Mouse (Mus musculus): ENCODE data around the gene Slc44a5. TPM values are rescaled to one million over a fixed set of nuclear protein-coding genes. Genes with fewer than 3 reads are reported as not detected.

Slc44a5 gene
- polyA plus RNA-seq, 1 experiment from 2014 or later, result 4.2 TPM

- Histone ChIP-seq H3K36me3 (no peaks in the 10 kb centered on the region), H3K27me3 (no peaks in the 10 kb centered on the region), H3K9me3 (no peaks in the 10 kb centered on the region), H3K9ac (no peak overlapping the region), H3K4me3 (no peak overlapping the region), H3K4me2 (no peak overlapping the region), H3K27ac (replicated peaks) (0 out of 2 replicates have a peak overlapping the region, but pooled peaks have one; percentile 38), H3K4me1 (replicated peaks) (peaks cover 20% of the 10 kb centered on the region; the same call in 1 of the 2 replicates)
- WGBS, result 95% methylated on average over 4 of the region's 4 CpGs
- peak; percentile 54; the same call in 1 of the 2 replicates for ATAC-seq (ENCODE audit: low read depth)
Measured at GRCm38 (mm10) chr3:154115478-154115877, 142.2 kb downstream of the Slc44a5 start.

GRCm38 (mm10) chr3:154116000-154116399 lies 142.8 kb downstream of the Slc44a5 start:
- no peak overlapping the region for H3K27ac ChIP-seq (replicated peaks)
- WGBS, result 70% methylated on average over 5 of the region's 5 CpGs
- no peaks in the 10 kb centered on the region for H3K27me3 ChIP-seq
- H3K4me2 ChIP-seq, result no peak overlapping the region
- H3K36me3 ChIP-seq, result no peaks in the 10 kb centered on the region
- no peak overlapping the region for H3K4me3 ChIP-seq
- H3K9ac ChIP-seq, result no peak overlapping the region
- no peaks in the 10 kb centered on the region for H3K9me3 ChIP-seq
- H3K4me1 ChIP-seq (replicated peaks), result peaks cover 20% of the 10 kb centered on the region; the same call in 1 of the 2 replicates
- no peak for ATAC-seq (ENCODE audit: low read depth)

GRCm38 (mm10) chr3:154118992-154119603 lies 145.9 kb downstream of the Slc44a5 start:
- 40% methylated on average over 6 of the region's 6 CpGs for WGBS
- ATAC-seq (ENCODE audit: low read depth), result no peak
- H3K4me2 ChIP-seq, result no peak overlapping the region

GRCm38 (mm10) chr3:154122531-154122930 lies 149.3 kb downstream of the Slc44a5 start:
- H3K9me3 ChIP-seq, result no peaks in the 10 kb centered on the region
- H3K4me2 ChIP-seq, result no peak overlapping the region
- H3K27ac ChIP-seq (replicated peaks), result no peak overlapping the region
- no peaks in the 10 kb centered on the region for H3K36me3 ChIP-seq
- 93% methylated on average over 3 of the region's 3 CpGs for whole genome bisulfite sequencing
- H3K9ac ChIP-seq, result no peak overlapping the region
- H3K4me1 ChIP-seq (replicated peaks), result peaks cover 13% of the 10 kb centered on the region
- H3K27me3 ChIP-seq, result peaks cover 5% of the 10 kb centered on the region; the same call in 1 of the 2 replicates
- H3K4me3 ChIP-seq, result no peak overlapping the region
- no peak for ATAC-seq (ENCODE audit: low read depth)

More at GRCm38 (mm10) chr3:154118992-154119603, 145.9 kb downstream of the Slc44a5 start:
- Histone ChIP-seq H3K4me1 (replicated peaks) (peaks cover 16% of the 10 kb centered on the region; the same call in 1 of the 2 replicates), H3K4me3 (no peak overlapping the region), H3K9ac (no peak overlapping the region), H3K36me3 (no peaks in the 10 kb centered on the region), H3K27me3 (no peaks in the 10 kb centered on the region), H3K27ac (replicated peaks) (no peak overlapping the region), H3K9me3 (no peaks in the 10 kb centered on the region)

- Histone ChIP-seq H3K4me1 (replicated peaks) (peaks cover 13% of the 10 kb centered on the region), H3K27ac (replicated peaks) (no peak overlapping the region), H3K4me3 (no peak overlapping the region), H3K9ac (no peak overlapping the region), H3K27me3 (peaks cover 5% of the 10 kb centered on the region; the same call in 1 of the 2 replicates), H3K9me3 (no peaks in the 10 kb centered on the region), H3K36me3 (no peaks in the 10 kb centered on the region), H3K4me2 (0 out of 2 replicates have a peak overlapping the region, but pooled peaks have one; percentile 13)
- 23% methylated on average over 15 of the region's 15 CpGs for WGBS
- ATAC-seq (ENCODE audit: low read depth), result 0 out of 2 replicates have a peak, but pooled peaks have one; percentile 41
Measured at GRCm38 (mm10) chr3:154124890-154125575, 151.8 kb downstream of the Slc44a5 start.

- H3K4me3 ChIP-seq, result no peak overlapping the region
- WGBS, result 48% methylated on average over 7 of the region's 7 CpGs
- peaks cover 13% of the 10 kb centered on the region for H3K4me1 ChIP-seq (replicated peaks)
- no peak overlapping the region for H3K27ac ChIP-seq (replicated peaks)
- no peaks in the 10 kb centered on the region for H3K9me3 ChIP-seq
- H3K9ac ChIP-seq, result no peak overlapping the region
- H3K27me3 ChIP-seq, result peaks cover 5% of the 10 kb centered on the region; the same call in 1 of the 2 replicates
- no peaks in the 10 kb centered on the region for H3K36me3 ChIP-seq
- no peak for ATAC-seq (ENCODE audit: low read depth)
- H3K4me2 ChIP-seq, result no peak overlapping the region
Measured at GRCm38 (mm10) chr3:154125768-154126376, 152.6 kb downstream of the Slc44a5 start.

- WGBS, result 82% methylated on average over 3 of the region's 3 CpGs
- Histone ChIP-seq H3K27ac (replicated peaks) (no peak overlapping the region), H3K4me3 (no peak overlapping the region), H3K4me2 (no peak overlapping the region), H3K9ac (no peak overlapping the region), H3K27me3 (peaks cover 5% of the 10 kb centered on the region; the same call in 1 of the 2 replicates), H3K9me3 (no peaks in the 10 kb centered on the region), H3K36me3 (no peaks in the 10 kb centered on the region), H3K4me1 (replicated peaks) (peaks cover 13% of the 10 kb centered on the region)
- ATAC-seq (ENCODE audit: low read depth), result no peak
Measured at GRCm38 (mm10) chr3:154127246-154127645, 154.0 kb downstream of the Slc44a5 start.

- H3K9me3 ChIP-seq, result no peaks in the 10 kb centered on the region
- no peak overlapping the region for H3K4me2 ChIP-seq
- H3K9ac ChIP-seq, result no peak overlapping the region
- peaks cover 13% of the 10 kb centered on the region for H3K4me1 ChIP-seq (replicated peaks)
- ATAC-seq (ENCODE audit: low read depth), result no peak
- H3K27ac ChIP-seq (replicated peaks), result no peak overlapping the region
- H3K36me3 ChIP-seq, result no peaks in the 10 kb centered on the region
- H3K27me3 ChIP-seq, result peaks cover 5% of the 10 kb centered on the region; the same call in 1 of the 2 replicates
- H3K4me3 ChIP-seq, result no peak overlapping the region
- 76% methylated on average over 4 of the region's 4 CpGs for WGBS
Measured at GRCm38 (mm10) chr3:154129036-154129435, 155.8 kb downstream of the Slc44a5 start.

- 94% methylated on average over 6 of the region's 6 CpGs for WGBS
- Histone ChIP-seq H3K9ac (no peak overlapping the region), H3K4me1 (replicated peaks) (peaks cover 5% of the 10 kb centered on the region), H3K27me3 (peaks cover 5% of the 10 kb centered on the region; the same call in 1 of the 2 replicates), H3K27ac (replicated peaks) (no peak overlapping the region), H3K4me2 (no peak overlapping the region), H3K9me3 (no peaks in the 10 kb centered on the region), H3K36me3 (no peaks in the 10 kb centered on the region), H3K4me3 (no peak overlapping the region)
- no peak for ATAC-seq (ENCODE audit: low read depth)
Measured at GRCm38 (mm10) chr3:154130431-154131114, 157.3 kb downstream of the Slc44a5 start.

GRCm38 (mm10) chr3:154133986-154134385 lies 160.8 kb downstream of the Slc44a5 start:
- Histone ChIP-seq H3K4me2 (no peak overlapping the region), H3K27me3 (no peaks in the 10 kb centered on the region), H3K9ac (no peak overlapping the region), H3K27ac (replicated peaks) (no peak overlapping the region), H3K4me3 (no peak overlapping the region), H3K36me3 (no peaks in the 10 kb centered on the region), H3K4me1 (replicated peaks) (no peaks in the 10 kb centered on the region), H3K9me3 (no peaks in the 10 kb centered on the region)
- no peak for ATAC-seq (ENCODE audit: low read depth)
- 84% methylated on average over 6 of the region's 6 CpGs for WGBS

- no peak for ATAC-seq (ENCODE audit: low read depth)
- 87% methylated on average over 2 of the region's 2 CpGs for WGBS
- H3K27me3 ChIP-seq, result no peaks in the 10 kb centered on the region
- H3K27ac ChIP-seq (replicated peaks), result no peak overlapping the region
- H3K36me3 ChIP-seq, result no peaks in the 10 kb centered on the region
- no peak overlapping the region for H3K4me3 ChIP-seq
- no peaks in the 10 kb centered on the region for H3K9me3 ChIP-seq
- no peak overlapping the region for H3K9ac ChIP-seq
- H3K4me1 ChIP-seq (replicated peaks), result no peaks in the 10 kb centered on the region
- H3K4me2 ChIP-seq, result no peak overlapping the region
Measured at GRCm38 (mm10) chr3:154134701-154135100, 161.5 kb downstream of the Slc44a5 start.
